Mouse (Mus musculus) monocyte, adult 5-6 weeks (primary cell): ENCODE results near the gene Ptrh1. TPM values are rescaled to one million over a fixed set of nuclear protein-coding genes. Genes with fewer than 3 reads are reported as not detected.
A peak's percentile ranks its signal among the peaks of the same experiment; 100 is the strongest.

Experiments
- ATAC-seq: fragments of 153-309, 156-312 bp; replicated peaks from 2 replicates; pipeline ENCODE4 v1.8.0; 2017; ENCODE audit warnings: mild to moderate bottlenecking; ENCODE audit not compliant: low TSS enrichment, insufficient number of reproducible peaks, severe bottlenecking, poor library complexity, low FRiP score
- total RNA-seq: library from RNA; stranded (forward); fragments of 200-1000, 200-491, 200-594 nt; gene quantifications from 3 replicates; pipeline ENCODE4 v1.2.3, GENCODE M21; 2017

Gene Ptrh1
- total RNA-seq: 1.1 to 1.8 TPM (median 1.6 TPM) in 3 replicates

GRCm38 (mm10) chr2:32775359-32776074, at the start of gene Ptrh1, which contains the start of gene Ttc16:
Gene Ptrh1, plus strand, starts transcription at chr2:32775786.
Gene Ttc16, minus strand, starts transcription at chr2:32775633.
- ATAC-seq: peak; percentile 92

GRCm38 (mm10) chr2:32727435-32727834, 48.2 kb upstream of the Ptrh1 start:
- ATAC-seq: peak; percentile 97

GRCm38 (mm10) chr2:32728463-32728862, 47.1 kb upstream of the Ptrh1 start:
- ATAC-seq: no peak

GRCm38 (mm10) chr2:32729547-32729946, 46.0 kb upstream of the Ptrh1 start:
- ATAC-seq: no peak

GRCm38 (mm10) chr2:32730854-32731253, 44.7 kb upstream of the Ptrh1 start:
- no peak for ATAC-seq

- no peak for ATAC-seq
These were observed 43.7 kb upstream of the Ptrh1 start for GRCm38 (mm10) chr2:32731911-32732310.

- no peak for ATAC-seq
These were observed 42.9 kb upstream of the Ptrh1 start for GRCm38 (mm10) chr2:32732695-32733094.

- no peak for ATAC-seq
These were observed 41.1 kb upstream of the Ptrh1 start for GRCm38 (mm10) chr2:32734480-32734879.

- ATAC-seq: no peak
These were observed 40.7 kb upstream of the Ptrh1 start for GRCm38 (mm10) chr2:32734933-32735332.

GRCm38 (mm10) chr2:32736306-32736829, 39.2 kb upstream of the Ptrh1 start:
- ATAC-seq: peak; percentile 30; the same call in 1 of the 2 replicates

GRCm38 (mm10) chr2:32737008-32737407, 38.6 kb upstream of the Ptrh1 start:
- no peak for ATAC-seq

- ATAC-seq: no peak
These were observed 36.3 kb upstream of the Ptrh1 start for GRCm38 (mm10) chr2:32739311-32739710.

GRCm38 (mm10) chr2:32740916-32741272, 34.7 kb upstream of the Ptrh1 start, which contains the start of gene 6330409D20Rik:
Gene 6330409D20Rik, minus strand, starts transcription at chr2:32741016.
- ATAC-seq: no peak

- ATAC-seq: no peak
These were observed 34.1 kb upstream of the Ptrh1 start for GRCm38 (mm10) chr2:32741273-32742172.

- ATAC-seq: no peak
These were observed 33.4 kb upstream of the Ptrh1 start for GRCm38 (mm10) chr2:32742173-32742531.

- ATAC-seq: no peak
These were observed 31.2 kb upstream of the Ptrh1 start for GRCm38 (mm10) chr2:32744272-32744982.

GRCm38 (mm10) chr2:32749082-32749481, 26.5 kb upstream of the Ptrh1 start:
- no peak for ATAC-seq

GRCm38 (mm10) chr2:32750199-32750598, 25.4 kb upstream of the Ptrh1 start:
- no peak for ATAC-seq
